Mouse (Mus musculus): Measurements from ENCODE around the gene Dennd5b. TPM values are rescaled to one million over a fixed set of nuclear protein-coding genes. Genes with fewer than 3 reads are reported as not detected.
"Not testable (repeated sequence)": the region's sequence is repeated elsewhere in the genome, so short reads cannot be mapped to it uniquely, and the experiment has no call there.

Gene Dennd5b
- total RNA-seq (2015; ENCODE audit: low replicate concordance) = not detected in 2 replicates
- total RNA-seq (2017; ENCODE audit: low replicate concordance) = 0.42 and 0.68 TPM in 2 replicates

- no peak for ATAC-seq (replicated peaks; ENCODE audit: low FRiP score, poor library complexity, severe bottlenecking)
Observed at GRCm38 (mm10) chr6:149101076-149101942, at the start of gene Dennd5b. Gene Dennd5b (minus strand): TSS chr6:149101680.

GRCm38 (mm10) chr6:149148436-149149229 is 47.2 kb upstream of the Dennd5b start:
- no peak for ATAC-seq (replicated peaks; ENCODE audit: low FRiP score, poor library complexity, severe bottlenecking)

- ATAC-seq (replicated peaks; ENCODE audit: low FRiP score, poor library complexity, severe bottlenecking) = no peak
Observed at GRCm38 (mm10) chr6:149145143-149145542, 43.7 kb upstream of the Dennd5b start.

DNA sequence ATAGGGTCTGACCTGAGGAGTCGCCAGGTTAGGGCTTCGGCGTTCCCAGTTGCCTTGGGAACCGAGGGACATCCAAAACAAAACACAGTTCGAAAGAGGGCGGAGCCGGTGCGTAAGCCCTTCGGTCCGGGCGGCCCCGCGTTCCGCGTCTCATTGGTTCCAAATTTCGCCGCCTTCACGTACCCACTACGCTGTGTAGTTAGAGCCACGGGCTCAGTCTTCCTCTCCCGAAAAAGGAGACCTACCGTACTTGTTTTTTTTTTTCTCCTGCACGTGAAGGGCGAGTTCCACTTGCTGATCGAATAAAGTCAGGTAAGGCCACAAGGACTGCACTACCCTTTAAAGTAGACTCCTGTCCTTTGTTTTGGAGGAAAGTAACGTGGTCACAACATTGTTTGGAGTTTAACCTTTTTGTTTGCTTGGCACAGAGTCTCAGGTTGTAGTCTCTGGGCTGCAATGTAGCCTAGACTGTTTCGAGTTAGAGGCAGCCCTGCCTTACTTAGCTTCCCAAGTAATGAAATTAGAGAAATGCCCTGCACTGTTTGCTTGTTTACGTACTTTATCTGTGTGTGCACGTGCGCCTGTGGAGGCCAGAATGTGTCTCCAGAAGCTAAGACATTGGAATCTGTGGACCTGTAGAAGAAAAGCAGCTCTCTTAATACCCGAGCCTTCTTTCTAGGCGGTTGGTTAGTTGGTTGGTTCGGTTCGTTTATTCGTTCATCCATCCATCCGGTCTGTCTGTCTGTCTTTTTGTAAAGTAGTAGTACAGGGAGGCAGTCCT is 40.1 kb upstream of the Dennd5b start:
- peak; percentile 94 for ATAC-seq (replicated peaks; ENCODE audit: low FRiP score, poor library complexity, severe bottlenecking)

DNA sequence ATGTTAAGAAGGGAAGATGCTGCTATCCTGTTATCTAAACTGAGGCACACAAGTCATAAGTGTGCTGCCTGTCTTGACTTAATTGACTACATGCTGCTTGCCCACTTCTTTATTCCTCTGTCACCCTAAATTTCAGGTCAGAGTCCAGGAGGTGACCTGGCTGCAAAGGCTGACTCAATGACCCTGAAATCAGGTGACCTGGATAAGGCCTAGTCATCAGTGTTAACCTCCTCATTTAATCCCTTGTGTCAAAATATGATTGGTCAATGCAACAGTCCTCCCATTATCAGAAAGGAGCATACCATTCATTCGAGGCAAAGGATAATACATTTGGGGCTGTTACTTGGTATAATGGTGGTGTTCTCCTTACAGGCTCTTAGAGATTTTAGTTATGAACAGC is 38.0 kb upstream of the Dennd5b start, which contains the start of gene Etfbkmt:
Gene Etfbkmt, plus strand, starts transcription at position 379 of the 400 bp plus-strand sequence.
- ATAC-seq (replicated peaks; ENCODE audit: low FRiP score, poor library complexity, severe bottlenecking) = no peak

- ATAC-seq (replicated peaks; ENCODE audit: low FRiP score, poor library complexity, severe bottlenecking) = no peak
Observed at GRCm38 (mm10) chr6:149139011-149139410, 37.5 kb upstream of the Dennd5b start.

DNA sequence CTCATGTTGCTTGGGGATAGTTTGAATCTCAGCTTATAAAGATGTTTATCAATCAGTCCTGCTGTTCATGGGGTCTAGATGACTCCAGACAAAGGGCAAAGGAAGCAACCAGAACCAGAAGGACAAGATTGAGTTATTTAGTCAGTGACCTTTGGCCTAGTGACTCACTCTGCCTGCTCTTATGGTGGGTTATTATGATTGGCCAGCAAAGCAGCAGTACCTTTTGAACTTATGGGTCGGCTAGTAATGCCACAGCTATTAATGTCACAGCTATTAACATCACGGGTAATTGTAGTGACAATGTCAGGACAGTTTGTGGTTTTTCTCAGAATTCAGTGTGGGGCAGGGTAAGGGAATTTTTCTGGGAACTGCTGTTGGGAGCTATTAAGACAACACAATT is 36.5 kb upstream of the Dennd5b start:
- ATAC-seq (replicated peaks; ENCODE audit: low FRiP score, poor library complexity, severe bottlenecking) = no peak

DNA sequence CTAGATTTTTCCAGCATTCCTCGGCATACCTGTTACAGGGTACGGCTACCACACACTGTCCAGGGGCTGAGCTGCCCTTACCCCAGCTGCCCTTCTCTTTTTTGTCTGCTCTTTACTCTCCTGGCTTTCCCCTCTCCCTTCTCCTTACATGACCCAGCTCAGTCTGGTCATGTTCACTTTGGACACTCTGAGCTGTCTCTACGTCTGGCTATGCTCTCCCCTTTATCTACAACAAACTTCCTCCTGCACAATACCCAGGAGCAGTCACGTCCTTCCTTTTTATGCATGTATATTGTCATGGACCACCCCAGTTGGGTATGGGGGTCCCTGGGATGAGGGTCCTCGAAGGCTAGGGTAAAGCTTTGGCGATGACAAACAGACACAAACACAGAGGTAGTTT is 34.2 kb upstream of the Dennd5b start:
- no peak for ATAC-seq (replicated peaks; ENCODE audit: low FRiP score, poor library complexity, severe bottlenecking)

GRCm38 (mm10) chr6:149134391-149135150 is 33.1 kb upstream of the Dennd5b start:
- ATAC-seq (replicated peaks; ENCODE audit: low FRiP score, poor library complexity, severe bottlenecking) = peak; percentile 36; the same call in 1 of the 2 replicates

GRCm38 (mm10) chr6:149132311-149133077 is 31.0 kb upstream of the Dennd5b start:
- peak; percentile 73 for ATAC-seq (replicated peaks; ENCODE audit: low FRiP score, poor library complexity, severe bottlenecking)

GRCm38 (mm10) chr6:149131111-149131510 is 29.6 kb upstream of the Dennd5b start:
- ATAC-seq (replicated peaks; ENCODE audit: low FRiP score, poor library complexity, severe bottlenecking) = no peak

- not testable (repeated sequence) for ATAC-seq (replicated peaks; ENCODE audit: low FRiP score, poor library complexity, severe bottlenecking)
Observed at GRCm38 (mm10) chr6:149129870-149130269, 28.4 kb upstream of the Dennd5b start, which contains the start of gene Gm10203. Gene Gm10203 (plus strand): TSS chr6:149130170.

DNA sequence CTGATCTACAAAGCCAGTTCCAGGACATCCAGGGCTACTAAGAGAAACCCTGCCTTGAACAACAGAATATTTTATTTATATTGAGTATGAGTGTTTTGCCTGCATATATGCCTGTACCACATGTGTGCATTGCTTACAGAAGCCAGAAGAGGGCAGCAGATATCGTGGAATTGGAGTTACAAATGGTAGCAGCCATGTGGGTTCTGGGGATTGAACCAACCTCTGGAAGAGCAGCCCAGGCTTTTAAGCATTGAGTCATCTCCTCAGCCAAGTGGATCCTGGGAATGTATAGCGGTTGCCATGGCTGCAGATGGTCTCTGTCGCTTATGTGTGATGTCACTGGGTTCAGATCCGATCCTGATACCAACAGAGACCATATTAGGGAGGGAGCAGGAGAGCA is 25.2 kb upstream of the Dennd5b start:
- ATAC-seq (replicated peaks; ENCODE audit: low FRiP score, poor library complexity, severe bottlenecking) = peak; percentile 77

- no peak for ATAC-seq (replicated peaks; ENCODE audit: low FRiP score, poor library complexity, severe bottlenecking)
Observed at GRCm38 (mm10) chr6:149123042-149123441, 21.6 kb upstream of the Dennd5b start.

- peak; percentile 82 for ATAC-seq (replicated peaks; ENCODE audit: low FRiP score, poor library complexity, severe bottlenecking)
Observed at GRCm38 (mm10) chr6:149119853-149120252, 18.4 kb upstream of the Dennd5b start.

GRCm38 (mm10) chr6:149118935-149119334 is 17.5 kb upstream of the Dennd5b start:
- no peak for ATAC-seq (replicated peaks; ENCODE audit: low FRiP score, poor library complexity, severe bottlenecking)

- ATAC-seq (replicated peaks; ENCODE audit: low FRiP score, poor library complexity, severe bottlenecking) = no peak
Observed at GRCm38 (mm10) chr6:149116992-149117391, 15.5 kb upstream of the Dennd5b start.

- no peak for ATAC-seq (replicated peaks; ENCODE audit: low FRiP score, poor library complexity, severe bottlenecking)
Observed at GRCm38 (mm10) chr6:149108909-149109308, 7.4 kb upstream of the Dennd5b start.

Measured in erythroblast, adult 5-6 weeks (primary cell).